Mouse (Mus musculus): ENCODE measurements around the gene Slc5a10. TPM values are rescaled to one million over a fixed set of nuclear protein-coding genes. Genes with fewer than 3 reads are reported as not detected.

The Slc5a10 gene
- total and polyA plus RNA-seq, 2 experiments from 2014 or later: 0.10 to 0.16 TPM

- no peak for TF ChIP-seq CTCF (IDR thresholded peaks at IDR 0.05; ENCODE audit: low read depth)
- H3K27me3 ChIP-seq (ENCODE audit: insufficient read depth, low read length): no peaks in the 10 kb centered on the region
- no peak overlapping the region for H3K27ac ChIP-seq (ENCODE audit: low read depth, low read length)
- ATAC-seq (no peak), DNase-seq (no peak)
- no peak overlapping the region for H3K4me3 ChIP-seq (ENCODE audit: low read depth, low read length)
- no peaks in the 10 kb centered on the region for H3K9me3 ChIP-seq (ENCODE audit: low read length)
- no peak overlapping the region for H3K4me2 ChIP-seq (ENCODE audit: low read depth)
- WGBS: 69% methylated on average over 7 of the region's 7 CpGs
- H3K9ac ChIP-seq: no peak overlapping the region
- H3K36me3 ChIP-seq (ENCODE audit: insufficient read depth): no peaks in the 10 kb centered on the region
- H3K4me1 ChIP-seq (ENCODE audit: insufficient read depth): no peaks in the 10 kb centered on the region
Observed at GRCm38 (mm10) chr11:61660806-61661392, 59.7 kb downstream of the Slc5a10 start.

GRCm38 (mm10) chr11:61660001-61660400, 60.6 kb downstream of the Slc5a10 start:
- no peak for TF ChIP-seq CTCF (IDR thresholded peaks at IDR 0.05; ENCODE audit: low read depth)
- H3K27me3 ChIP-seq (ENCODE audit: insufficient read depth, low read length): no peaks in the 10 kb centered on the region
- 87% methylated on average over 8 of the region's 8 CpGs for WGBS
- no peaks in the 10 kb centered on the region for H3K4me1 ChIP-seq (ENCODE audit: insufficient read depth)
- H3K36me3 ChIP-seq (ENCODE audit: insufficient read depth): no peaks in the 10 kb centered on the region
- no peaks in the 10 kb centered on the region for H3K9me3 ChIP-seq (ENCODE audit: low read length)
- DNase-seq: no peak
- no peak for ATAC-seq
- H3K4me3 ChIP-seq (ENCODE audit: low read depth, low read length): no peak overlapping the region
- H3K4me2 ChIP-seq (ENCODE audit: low read depth): no peak overlapping the region
- no peak overlapping the region for H3K9ac ChIP-seq
- H3K27ac ChIP-seq (ENCODE audit: low read depth, low read length): no peak overlapping the region

- no peak for TF ChIP-seq CTCF (IDR thresholded peaks at IDR 0.05; ENCODE audit: low read depth)
- no peak overlapping the region for H3K9ac ChIP-seq
- ATAC-seq (no peak), DNase-seq (no peak)
- 80% methylated on average over 4 of the region's 4 CpGs for WGBS
- H3K9me3 ChIP-seq (ENCODE audit: low read length): no peaks in the 10 kb centered on the region
- H3K4me3 ChIP-seq (ENCODE audit: low read depth, low read length): no peak overlapping the region
- no peaks in the 10 kb centered on the region for H3K27me3 ChIP-seq (ENCODE audit: insufficient read depth, low read length)
- no peak overlapping the region for H3K4me2 ChIP-seq (ENCODE audit: low read depth)
- no peaks in the 10 kb centered on the region for H3K4me1 ChIP-seq (ENCODE audit: insufficient read depth)
- no peaks in the 10 kb centered on the region for H3K36me3 ChIP-seq (ENCODE audit: insufficient read depth)
- no peak overlapping the region for H3K27ac ChIP-seq (ENCODE audit: low read depth, low read length)
Observed at GRCm38 (mm10) chr11:61659011-61659858, 61.4 kb downstream of the Slc5a10 start.

GRCm38 (mm10) chr11:61658360-61658922, 62.2 kb downstream of the Slc5a10 start:
- TF ChIP-seq CTCF (IDR thresholded peaks at IDR 0.05; ENCODE audit: low read depth): no peak
- ATAC-seq: no peak
- Histone ChIP-seq H3K27ac (ENCODE audit: low read depth, low read length) (no peak overlapping the region), H3K4me3 (ENCODE audit: low read depth, low read length) (no peak overlapping the region), H3K36me3 (ENCODE audit: insufficient read depth) (no peaks in the 10 kb centered on the region), H3K27me3 (ENCODE audit: insufficient read depth, low read length) (no peaks in the 10 kb centered on the region), H3K4me2 (ENCODE audit: low read depth) (no peak overlapping the region), H3K9ac (no peak overlapping the region), H3K9me3 (ENCODE audit: low read length) (no peaks in the 10 kb centered on the region), H3K4me1 (ENCODE audit: insufficient read depth) (no peaks in the 10 kb centered on the region)
- WGBS: 94% methylated on average over 3 of the region's 3 CpGs
- no peak for DNase-seq

GRCm38 (mm10) chr11:61657432-61657831, 63.2 kb downstream of the Slc5a10 start:
- H3K27ac ChIP-seq (ENCODE audit: low read depth, low read length): no peak overlapping the region
- H3K36me3 ChIP-seq (ENCODE audit: insufficient read depth): no peaks in the 10 kb centered on the region
- no peaks in the 10 kb centered on the region for H3K4me1 ChIP-seq (ENCODE audit: insufficient read depth)
- WGBS: 70% methylated on average over 2 of the region's 2 CpGs
- no peak for DNase-seq
- ATAC-seq: no peak
- H3K9me3 ChIP-seq (ENCODE audit: low read length): no peaks in the 10 kb centered on the region
- H3K4me3 ChIP-seq (ENCODE audit: low read depth, low read length): no peak overlapping the region
- no peak for TF ChIP-seq CTCF (IDR thresholded peaks at IDR 0.05; ENCODE audit: low read depth)
- H3K9ac ChIP-seq: no peak overlapping the region
- no peaks in the 10 kb centered on the region for H3K27me3 ChIP-seq (ENCODE audit: insufficient read depth, low read length)
- no peak overlapping the region for H3K4me2 ChIP-seq (ENCODE audit: low read depth)

- no peak for DNase-seq
- no peaks in the 10 kb centered on the region for H3K27me3 ChIP-seq (ENCODE audit: insufficient read depth, low read length)
- H3K27ac ChIP-seq (ENCODE audit: low read depth, low read length): no peak overlapping the region
- no peaks in the 10 kb centered on the region for H3K4me1 ChIP-seq (ENCODE audit: insufficient read depth)
- ATAC-seq: no peak
- 66% methylated on average over 6 of the region's 6 CpGs for WGBS
- H3K9ac ChIP-seq: no peak overlapping the region
- H3K4me2 ChIP-seq (ENCODE audit: low read depth): no peak overlapping the region
- H3K36me3 ChIP-seq (ENCODE audit: insufficient read depth): no peaks in the 10 kb centered on the region
- TF ChIP-seq CTCF (IDR thresholded peaks at IDR 0.05; ENCODE audit: low read depth): no peak
- no peak overlapping the region for H3K4me3 ChIP-seq (ENCODE audit: low read depth, low read length)
- no peaks in the 10 kb centered on the region for H3K9me3 ChIP-seq (ENCODE audit: low read length)
Observed at GRCm38 (mm10) chr11:61656148-61656850, 64.3 kb downstream of the Slc5a10 start.
